Mouse (Mus musculus) thymus, adult 2 months (tissue): ENCODE data around the gene Csrnp1.

ENCODE experiments used
- CTCF ChIP-seq: fragments of 200-500 bp; IDR thresholded peaks from 2 replicates; pipeline ENCODE4 v1.5.1; 2012; ENCODE audit warnings: mild to moderate bottlenecking, control low read depth, low read length, moderate library complexity, borderline replicate concordance; ENCODE audit not compliant: control insufficient read depth, poor library complexity, insufficient read depth; ENCODE audit errors: extremely low read depth
- POLR2A ChIP-seq: fragments of 200-500 bp; IDR thresholded peaks from 2 replicates; pipeline ENCODE4 v1.6.1; 2012; ENCODE audit warnings: mild to moderate bottlenecking, low read length, control low read depth, moderate library complexity; ENCODE audit not compliant: control insufficient read depth, poor library complexity, insufficient read depth; ENCODE audit errors: extremely low read depth

DNA sequence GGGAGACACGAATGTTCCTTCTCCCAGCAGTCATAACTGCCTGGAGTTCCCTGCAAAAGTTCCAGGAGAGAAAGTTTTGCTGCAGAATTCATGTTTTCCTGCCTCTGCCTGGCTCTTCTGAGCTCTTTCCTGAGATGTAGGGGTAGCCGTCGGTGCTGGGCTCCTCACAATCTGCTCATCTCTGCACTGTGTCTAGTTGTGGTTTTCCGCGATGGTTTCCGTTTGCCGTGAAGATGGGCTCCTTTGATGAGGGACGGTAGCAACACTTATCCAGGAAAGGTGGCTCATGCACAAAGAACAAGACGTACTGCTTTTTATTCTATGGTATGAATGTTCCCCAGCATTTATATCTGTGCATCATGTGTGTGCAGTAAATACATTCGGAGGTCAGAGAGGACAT, 46.0 kb upstream of the Csrnp1 start:
- TF ChIP-seq POLR2A: no peak
- no peak for TF ChIP-seq CTCF
